Mouse (Mus musculus) liver, embryonic 16.5 days (tissue): ENCODE results near the gene Nr2c2ap. TPM values are rescaled to one million over a fixed set of nuclear protein-coding genes. Genes with fewer than 3 reads are reported as not detected.

ENCODE experiments used
- ATAC-seq: fragments of 200-750 bp; cut with Nextera tagmentation; 2 replicates; pipeline ENCODE4 v1.8.0; 2017; ENCODE audit warnings: low read depth, mild to moderate bottlenecking, moderate number of reproducible peaks, moderate library complexity
- H3K27ac ChIP-seq: fragments of 300-500 bp; sonication (generic); 2 replicates; pipeline ENCODE4 v1.5.1; 2014; ENCODE audit warnings: mild to moderate bottlenecking, low read length
- H3K27me3 ChIP-seq: fragments of 300-500 bp; sonication (generic); 2 replicates; pipeline ENCODE4 v1.6.1; 2014; ENCODE audit warnings: low read depth, low read length, mixed read lengths; ENCODE audit not compliant: control insufficient read depth, insufficient read depth
- H3K36me3 ChIP-seq: fragments of 300-500 bp; sonication (generic); 2 replicates; pipeline ENCODE4 v1.6.1; 2014; ENCODE audit warnings: mild to moderate bottlenecking; ENCODE audit not compliant: control insufficient read depth, insufficient read depth
- H3K4me1 ChIP-seq: fragments of 300-500 bp; sonication (generic); 2 replicates; pipeline ENCODE4 v1.6.1; 2014; ENCODE audit warnings: low read depth, low read length, mixed read lengths; ENCODE audit not compliant: control insufficient read depth
- H3K4me2 ChIP-seq: fragments of 300-500 bp; sonication (generic); 2 replicates; pipeline ENCODE4 v1.6.1; 2014; ENCODE audit warnings: low read depth, low read length, mixed read lengths
- H3K4me3 ChIP-seq: fragments of 300-500 bp; sonication (generic); 2 replicates; pipeline ENCODE4 v1.5.1; 2014; ENCODE audit warnings: low read depth, mild to moderate bottlenecking, low read length
- H3K9ac ChIP-seq: fragments of 300-500 bp; sonication (generic); 2 replicates; pipeline ENCODE4 v1.6.1; 2014; ENCODE audit warnings: low read depth, low read length
- H3K9me3 ChIP-seq: fragments of 300-500 bp; sonication (generic); replicated peaks from 2 replicates; pipeline ENCODE4 v1.6.1; 2016; ENCODE audit warnings: low read length; ENCODE audit not compliant: control insufficient read depth
- WGBS: fragments of 180-500 bp; shearing (Covaris S2); extraction: QIAGEN DNeasy Blood & Tissue Kit; methylation state at CpG from one replicate; pipeline ENCODE4 v1.1.7; 2014; ENCODE audit not compliant: insufficient replicate concordance; 5-methylcytosine and 5-hydroxymethylcytosine counted together
- polyA plus RNA-seq: library from polyadenylated mRNA; unstranded; fragments of >200 nt; fragmentation: Nextera tagmentation; extraction: Ambion mirVana; gene quantifications from 2 replicates; pipeline ENCODE4 v1.2.1, GENCODE M21; 2015

Nr2c2ap gene
- polyA plus RNA-seq, 1 experiment from 2014 or later: 12.6 TPM

GRCm38 (mm10) chr8:70134086-70134485 is 3.0 kb downstream of the Nr2c2ap start:
- Histone ChIP-seq H3K9ac (no peak overlapping the region), H3K4me1 (peaks cover 30% of the 10 kb centered on the region), H3K27me3 (no peaks in the 10 kb centered on the region), H3K9me3 (no peaks in the 10 kb centered on the region), H3K4me2 (no peak overlapping the region), H3K27ac (no peak overlapping the region), H3K4me3 (no peak overlapping the region), H3K36me3 (peaks cover 9% of the 10 kb centered on the region)
- WGBS: 77% methylated on average over 5 of the region's 5 CpGs
- no peak for ATAC-seq

GRCm38 (mm10) chr8:70134931-70135330 is 3.8 kb downstream of the Nr2c2ap start:
- no peaks in the 10 kb centered on the region for H3K9me3 ChIP-seq
- no peak overlapping the region for H3K4me2 ChIP-seq
- no peaks in the 10 kb centered on the region for H3K27me3 ChIP-seq
- no peak overlapping the region for H3K27ac ChIP-seq
- no peak for ATAC-seq
- peaks cover 30% of the 10 kb centered on the region for H3K4me1 ChIP-seq
- 79% methylated on average over 9 of the region's 9 CpGs for WGBS
- H3K36me3 ChIP-seq: peaks cover 9% of the 10 kb centered on the region
- H3K4me3 ChIP-seq: no peak overlapping the region
- no peak overlapping the region for H3K9ac ChIP-seq

DNA sequence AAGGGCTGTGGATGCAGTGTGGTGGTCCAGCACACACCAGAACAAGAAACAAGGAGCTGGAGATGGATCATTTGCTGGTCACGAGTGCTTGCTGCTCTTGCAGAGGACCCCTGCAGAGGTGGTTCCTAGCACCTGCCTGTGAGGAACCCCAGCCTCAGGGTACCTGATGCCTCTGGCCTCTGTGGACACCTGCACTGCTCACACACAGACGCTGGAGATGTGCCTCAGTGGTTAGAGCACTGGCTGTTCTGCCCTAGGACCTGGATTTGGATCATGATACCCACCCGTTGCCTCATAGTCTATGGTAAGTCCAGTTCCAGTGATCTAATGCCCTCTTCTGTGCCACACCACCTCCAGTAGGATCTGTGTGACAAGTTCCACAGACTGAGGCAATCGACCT is 5.5 kb downstream of the Nr2c2ap start:
- Histone ChIP-seq H3K4me1 (peaks cover 34% of the 10 kb centered on the region), H3K4me3 (no peak overlapping the region), H3K9me3 (no peaks in the 10 kb centered on the region), H3K36me3 (peaks cover 9% of the 10 kb centered on the region), H3K9ac (no peak overlapping the region), H3K27me3 (no peaks in the 10 kb centered on the region), H3K4me2 (no peak overlapping the region), H3K27ac (no peak overlapping the region)
- ATAC-seq: no peak
- 74% methylated on average over 4 of the region's 4 CpGs for WGBS

- peak overlapping the region; percentile 61 for H3K27ac ChIP-seq
- peak overlapping the region; percentile 84 for H3K4me2 ChIP-seq
- ATAC-seq: no peak
- H3K4me3 ChIP-seq: peak overlapping the region; percentile 93
- H3K4me1 ChIP-seq: peaks cover 24% of the 10 kb centered on the region
- H3K9ac ChIP-seq: peak overlapping the region; percentile 63; the same call in 1 of the 2 replicates
- peaks cover 12% of the 10 kb centered on the region for H3K36me3 ChIP-seq
- H3K27me3 ChIP-seq: no peaks in the 10 kb centered on the region
- whole genome bisulfite sequencing: 64% methylated on average over 4 of the region's 4 CpGs
- H3K9me3 ChIP-seq: no peaks in the 10 kb centered on the region
Measured at GRCm38 (mm10) chr8:70137890-70138289, 6.8 kb downstream of the Nr2c2ap start.

- Histone ChIP-seq H3K27me3 (no peaks in the 10 kb centered on the region), H3K9me3 (no peaks in the 10 kb centered on the region), H3K4me1 (peaks cover 21% of the 10 kb centered on the region), H3K4me2 (peak within 1 kb of the TSS; percentile 84), H3K9ac (peak within 1 kb of the TSS; percentile 86), H3K27ac (peak within 1 kb of the TSS; percentile 96), H3K4me3 (peak within 1 kb of the TSS; percentile 93), H3K36me3 (peaks cover 10% of the 10 kb centered on the region)
- WGBS: under 1% methylated on average over 46 of the region's 46 CpGs
- ATAC-seq: peak; percentile 97
Measured at GRCm38 (mm10) chr8:70139026-70139857, 8.1 kb downstream of the Nr2c2ap start, which contains the start of the genes Rfxank, Borcs8 and Mef2b. Rfxank (minus strand) TSS chr8:70139154. Borcs8 (plus strand) TSS chr8:70139499. Mef2b (plus strand) TSS chr8:70139711.

GRCm38 (mm10) chr8:70139981-70140380 is 8.8 kb downstream of the Nr2c2ap start:
- 7% methylated on average over 9 of the region's 9 CpGs for WGBS
- Histone ChIP-seq H3K4me2 (peak overlapping the region; percentile 64), H3K9me3 (no peaks in the 10 kb centered on the region), H3K4me3 (peak overlapping the region; percentile 93), H3K4me1 (peaks cover 21% of the 10 kb centered on the region), H3K9ac (peak overlapping the region; percentile 86), H3K27ac (peak overlapping the region; percentile 96), H3K36me3 (peaks cover 8% of the 10 kb centered on the region), H3K27me3 (no peaks in the 10 kb centered on the region)
- ATAC-seq: no peak

DNA sequence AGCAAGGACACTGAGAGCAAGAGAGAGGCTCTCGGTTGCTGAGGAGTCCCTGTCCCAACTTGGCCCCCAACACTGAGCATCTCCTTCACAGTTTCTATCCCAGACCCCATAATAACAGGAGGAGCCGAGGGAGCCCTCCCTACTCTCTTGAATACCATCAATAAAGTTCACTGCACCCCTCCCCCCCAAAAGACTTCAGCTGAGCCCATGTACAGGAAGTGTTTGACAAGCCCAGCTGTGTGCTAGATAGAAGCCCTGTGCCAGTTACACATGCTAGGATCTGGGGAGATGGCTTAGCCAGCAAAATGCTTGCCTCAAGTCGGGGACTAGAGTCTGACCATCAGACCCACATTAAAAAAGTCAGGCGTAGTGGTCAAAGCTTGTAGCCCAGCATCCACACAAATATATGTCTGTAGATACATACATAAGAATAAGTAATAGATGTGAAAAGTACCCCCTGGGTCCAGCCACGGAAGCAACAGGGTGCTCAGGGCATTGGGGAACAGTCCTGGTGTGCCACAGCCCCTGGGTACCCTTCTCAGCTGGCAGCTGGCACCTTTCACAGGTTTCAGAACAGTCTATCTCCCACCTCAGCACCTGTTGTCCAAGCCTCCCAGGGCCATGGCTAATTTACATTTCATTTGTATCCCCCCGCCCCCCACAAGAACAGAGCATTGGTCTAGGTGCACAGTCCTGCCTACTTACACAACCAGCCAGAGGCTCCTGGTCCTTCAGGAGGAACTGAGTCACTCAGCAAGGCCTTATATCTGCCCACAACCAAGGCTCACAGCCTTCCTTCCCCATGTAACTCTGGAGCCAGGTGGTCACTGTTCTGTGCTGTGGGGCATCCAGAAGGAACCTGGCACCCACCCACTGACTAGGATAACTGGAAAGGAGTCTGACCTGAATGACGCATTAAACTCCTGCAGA is 16.8 kb downstream of the Nr2c2ap start:
- Histone ChIP-seq H3K9ac (no peak overlapping the region), H3K36me3 (peaks cover 7% of the 10 kb centered on the region), H3K4me2 (no peak overlapping the region), H3K27ac (no peak overlapping the region), H3K4me3 (no peak overlapping the region), H3K4me1 (peaks cover 9% of the 10 kb centered on the region), H3K27me3 (no peaks in the 10 kb centered on the region), H3K9me3 (no peaks in the 10 kb centered on the region)
- WGBS: 60% methylated on average over 7 of the region's 7 CpGs
- no peak for ATAC-seq

DNA sequence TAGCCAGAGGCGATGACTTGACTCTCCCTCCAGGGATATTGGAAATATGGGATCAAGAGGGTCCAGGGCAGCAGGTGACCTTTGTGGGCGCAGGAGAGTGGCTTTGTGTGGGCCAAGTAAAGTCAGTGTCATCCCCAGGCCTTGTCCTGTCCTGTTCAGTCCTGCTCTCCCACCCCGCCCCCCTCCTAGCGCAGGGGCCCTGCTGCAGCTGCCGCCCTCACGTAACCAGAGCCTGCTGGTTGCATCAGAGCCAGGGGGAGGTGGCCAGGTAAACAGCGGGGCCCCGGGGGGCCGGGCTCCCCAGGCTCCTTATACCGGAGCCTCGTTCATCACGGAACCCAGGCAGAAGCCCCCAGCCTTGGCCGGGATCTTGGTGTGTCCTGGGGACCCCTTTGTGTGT is 19.0 kb downstream of the Nr2c2ap start:
- peak; percentile 49; the same call in 1 of the 2 replicates for ATAC-seq
- H3K4me3 ChIP-seq: no peak overlapping the region
- H3K4me2 ChIP-seq: peak overlapping the region; percentile 19; the same call in 1 of the 2 replicates
- 29% methylated on average over 13 of the region's 13 CpGs for WGBS
- no peak overlapping the region for H3K27ac ChIP-seq
- H3K9me3 ChIP-seq: no peaks in the 10 kb centered on the region
- peaks cover under 1% of the 10 kb centered on the region; the same call in 1 of the 2 replicates for H3K36me3 ChIP-seq
- peaks cover 9% of the 10 kb centered on the region for H3K4me1 ChIP-seq
- H3K27me3 ChIP-seq: no peaks in the 10 kb centered on the region
- H3K9ac ChIP-seq: no peak overlapping the region
